Mouse (Mus musculus) spleen, adult 2 months (tissue): ENCODE data around the gene Snx27.

Source experiments
- CTCF ChIP-seq: fragments of 200-500 bp; IDR thresholded peaks from 2 replicates; pipeline ENCODE4 v1.5.1; 2011; ENCODE audit warnings: mild to moderate bottlenecking, inconsistent platforms; ENCODE audit not compliant: insufficient read depth, insufficient read length, insufficient replicate concordance; ENCODE audit errors: extremely low read depth
- POLR2A ChIP-seq: fragments of 200-500 bp; IDR thresholded peaks from 2 replicates; pipeline ENCODE4 v1.6.1; 2011; ENCODE audit warnings: low read depth, low read length, inconsistent platforms

GRCm38 (mm10) chr3:94565127-94565526 lies 17.4 kb downstream of the Snx27 start:
- TF ChIP-seq POLR2A (no peak), CTCF (no peak)
